Mouse (Mus musculus): ENCODE results near the gene Skint2. TPM values are rescaled to one million over a fixed set of nuclear protein-coding genes. Genes with fewer than 3 reads are reported as not detected.

The Skint2 gene
- polyA plus RNA-seq (2012; rRNA removed), result not detected in 2 replicates

DNA sequence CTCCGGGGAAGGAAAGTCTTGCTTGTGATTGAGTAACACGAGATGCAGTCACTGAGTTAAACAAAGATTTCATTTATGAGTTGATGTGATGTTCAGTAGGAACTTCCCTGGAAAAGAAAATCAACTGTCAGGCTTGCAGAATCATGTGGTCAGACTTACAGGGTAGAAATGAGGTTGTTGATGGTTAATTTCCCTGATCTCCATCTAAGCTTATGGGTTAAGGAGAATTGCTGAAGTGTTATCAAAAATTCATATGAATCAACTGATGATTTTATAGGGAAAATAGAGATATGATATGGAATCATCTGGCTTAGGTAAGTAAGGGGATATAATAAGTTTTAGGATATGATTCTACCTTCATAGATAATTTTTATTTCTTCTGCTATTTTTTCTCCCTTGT is at the start of gene Skint2:
Gene Skint2 (plus strand): TSS at position 301 of the 400 bp plus-strand sequence.
- DNase-seq, result no peak
- Histone ChIP-seq H3K27ac (ENCODE audit: insufficient read depth, low read length) (no peak within 1 kb of the TSS), H3K4me3 (replicated peaks; ENCODE audit: insufficient read depth, low read depth, low read length) (no peak within 1 kb of the TSS), H3K27me3 (ENCODE audit: control insufficient read depth, insufficient read depth, low read length) (no peaks in the 10 kb centered on the region), H3K4me1 (ENCODE audit: control insufficient read depth, insufficient read depth, low read length) (no peaks in the 10 kb centered on the region)
- TF ChIP-seq POLR2A (IDR thresholded peaks at IDR 0.05; ENCODE audit: borderline replicate concordance, insufficient read depth, low read length), result no peak
- no peak for TF ChIP-seq CTCF (IDR thresholded peaks at IDR 0.05; ENCODE audit: borderline replicate concordance, insufficient read depth, low read depth, low read length)
- WGBS, result 61% methylated on average over 2 of the region's 2 CpGs

Other genes starting within 250 kb of the Skint2 start
- not detected in 2 replicates for gene Skint9, start 123.2 kb upstream of the Skint2 start, polyA plus RNA-seq (2012; rRNA removed)
- gene Skint10, start 217.7 kb downstream of the Skint2 start, polyA plus RNA-seq (2012; rRNA removed), result not detected in 2 replicates